Mouse (Mus musculus) gastrocnemius, postnatal 4 days (tissue): ENCODE results near the gene Tmem9b. TPM values are rescaled to one million over a fixed set of nuclear protein-coding genes. Genes with fewer than 3 reads are reported as not detected.

Experiments
- DNase-seq, 2 experiments: peaks; one replicate each; pipeline ENCODE4 v3.0.0; 2021 to 2022; ENCODE audit warnings: low spot score in 2 of 2, mixed read lengths in 2 of 2
- long read RNA-seq, 2 experiments: library from polyadenylated mRNA; stranded (forward); transcript quantifications; one replicate each; pipeline ENCODE4 v2.0.0; 2021
- total RNA-seq, 2 experiments: library from RNA; stranded (reverse); gene quantifications; 2 replicates each; pipeline ENCODE4 v1.2.3; 2021

Gene Tmem9b
- total RNA-seq: 10 to 100 TPM; 22.5 to 24.4 TPM
- long read RNA-seq, experiment 1, transcript Tmem9b-201 (5 exons, 1,703 nt): major isoform, 67 of 73 reads
- long read RNA-seq, experiment 1, partial matches to known transcripts: 5 of 73 reads
- long read RNA-seq, experiment 1, other reads (novel, unspliced or antisense): 1 of 73 reads
- long read RNA-seq, experiment 2, transcript Tmem9b-201 (5 exons, 1,703 nt): major isoform, 63 of 77 reads
- long read RNA-seq, experiment 2, partial matches to known transcripts: 9 of 77 reads
- long read RNA-seq, experiment 2, other reads (novel, unspliced or antisense): 5 of 77 reads

GRCm38 (mm10) chr7:109752008-109752925 lies at the start of gene Tmem9b:
Gene Tmem9b (minus strand): TSS chr7:109752875.
- peak; percentile 78 to 82 for DNase-seq

GRCm38 (mm10) chr7:109800626-109801025 lies 48.0 kb upstream of the Tmem9b start:
- no peak for DNase-seq

DNA sequence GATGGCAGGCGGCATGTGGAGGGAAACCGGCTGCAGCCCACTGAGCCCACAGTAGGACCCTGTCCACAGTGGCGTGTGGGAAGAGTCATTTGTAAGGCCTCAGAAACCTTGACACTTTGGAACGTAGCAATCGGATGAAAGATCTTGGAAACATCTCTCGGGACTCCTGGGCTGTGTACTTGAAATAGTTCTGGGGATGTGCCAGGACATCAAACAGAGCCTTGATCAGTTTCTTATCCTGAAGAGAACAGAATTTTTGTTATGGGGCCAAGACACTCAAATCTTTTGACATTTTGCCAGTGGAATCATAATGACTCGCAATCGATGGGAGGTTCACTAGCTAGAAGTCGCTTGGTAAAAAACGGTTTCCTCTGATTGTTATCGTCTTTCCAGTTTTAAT lies 46.5 kb upstream of the Tmem9b start:
- no peak for DNase-seq

DNA sequence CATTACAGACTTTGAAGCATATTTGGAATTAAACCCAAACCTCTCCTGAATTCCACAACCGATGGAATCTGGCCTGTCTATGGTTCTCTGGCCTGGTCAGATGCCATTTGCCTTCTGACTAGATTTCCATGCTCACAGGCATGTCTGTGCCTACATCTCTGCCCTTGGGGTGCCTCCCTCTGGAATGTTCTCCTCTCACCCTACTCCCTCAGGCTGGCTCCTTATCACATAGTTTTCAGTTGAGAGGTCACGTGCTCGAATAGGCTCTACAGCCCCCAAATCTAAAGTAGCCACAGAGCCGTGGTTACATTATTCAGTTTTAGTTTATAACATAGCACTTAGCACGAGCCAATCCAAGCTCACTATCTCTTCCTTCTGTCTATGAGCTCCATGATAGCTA lies 42.9 kb upstream of the Tmem9b start:
- no peak for DNase-seq

GRCm38 (mm10) chr7:109794556-109794955 lies 41.9 kb upstream of the Tmem9b start:
- no peak for DNase-seq

GRCm38 (mm10) chr7:109792759-109793158 lies 40.1 kb upstream of the Tmem9b start:
- DNase-seq: peak in 1 of 2 experiments; percentile 36

GRCm38 (mm10) chr7:109790818-109791217 lies 38.1 kb upstream of the Tmem9b start:
- DNase-seq: no peak

DNA sequence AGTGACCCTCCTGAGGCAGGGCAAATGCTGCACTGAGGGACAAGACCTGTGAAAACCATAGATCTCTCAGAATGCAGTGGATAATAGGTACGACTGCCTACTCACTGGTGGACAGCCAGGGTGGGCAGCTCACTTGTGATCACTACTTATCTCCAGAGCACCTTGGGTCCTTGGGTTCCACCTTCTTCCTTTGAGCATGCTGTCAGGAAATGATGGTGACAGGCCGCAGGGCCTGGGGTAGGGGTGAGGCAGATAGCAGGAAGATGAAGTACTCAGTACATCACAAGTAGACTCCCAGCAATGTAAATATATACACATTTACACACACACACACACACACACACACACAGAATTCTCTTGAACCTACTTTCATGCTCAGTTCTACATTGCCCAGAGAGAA lies 35.2 kb upstream of the Tmem9b start:
- DNase-seq: no peak

DNA sequence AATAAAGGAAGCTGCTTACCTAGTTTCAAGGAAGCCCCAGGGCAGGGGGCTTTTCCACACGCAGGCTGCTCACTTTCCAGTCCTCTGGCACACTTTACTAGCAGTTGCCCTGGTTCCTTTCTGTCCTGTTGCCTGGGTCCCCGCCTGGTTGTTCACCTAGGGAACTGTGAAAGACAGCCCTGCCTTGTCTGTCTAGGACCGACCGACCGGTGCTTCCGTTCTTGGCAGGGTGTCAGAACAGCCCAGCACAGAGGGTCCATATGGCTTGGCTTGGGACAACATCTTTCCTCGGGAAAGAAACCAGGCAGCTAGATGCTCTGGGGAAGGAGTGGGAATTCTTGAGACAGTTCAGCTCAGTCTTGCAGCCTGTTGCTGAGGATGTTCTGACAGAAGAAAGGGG lies 30.6 kb upstream of the Tmem9b start:
- no peak for DNase-seq

- DNase-seq: peak; percentile 30 to 59
These were observed 29.0 kb upstream of the Tmem9b start, which contains the start of gene Nrip3 for GRCm38 (mm10) chr7:109781470-109782203. Gene Nrip3 (minus strand): TSS chr7:109782025.

GRCm38 (mm10) chr7:109781087-109781469 lies 28.4 kb upstream of the Tmem9b start:
- peak in 1 of 2 experiments; percentile 20 for DNase-seq

DNA sequence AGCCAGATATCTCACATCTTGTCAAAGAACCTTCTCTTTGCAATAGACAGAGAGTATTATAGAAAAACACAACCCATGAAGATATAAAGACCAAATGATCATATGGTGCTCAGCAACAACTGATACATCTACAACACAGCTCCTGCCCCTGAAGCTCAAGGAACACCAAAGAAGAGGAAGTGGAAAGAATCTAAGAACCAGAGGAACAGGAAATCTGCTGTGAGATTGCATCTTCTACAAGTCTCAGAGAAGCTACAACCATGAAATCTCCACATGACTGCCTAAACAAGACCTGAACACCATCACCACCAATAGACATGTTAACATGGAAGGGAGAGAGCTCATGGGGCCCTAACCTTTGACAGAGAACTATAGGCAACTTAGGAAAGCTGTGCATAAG lies 19.6 kb upstream of the Tmem9b start:
- no peak for DNase-seq

- DNase-seq: no peak
These were observed 16.2 kb upstream of the Tmem9b start for GRCm38 (mm10) chr7:109768699-109769383.

GRCm38 (mm10) chr7:109767575-109768350 lies 15.1 kb upstream of the Tmem9b start:
- DNase-seq: no peak

- DNase-seq: no peak
These were observed 11.3 kb upstream of the Tmem9b start for GRCm38 (mm10) chr7:109764009-109764408.

GRCm38 (mm10) chr7:109756291-109756690 lies 3.6 kb upstream of the Tmem9b start:
- DNase-seq: no peak

GRCm38 (mm10) chr7:109754034-109754433 lies 1.4 kb upstream of the Tmem9b start:
- no peak for DNase-seq

- no peak for DNase-seq
These were observed 1.2 kb downstream of the Tmem9b start for GRCm38 (mm10) chr7:109751427-109752007.

GRCm38 (mm10) chr7:109747747-109748146 lies 4.9 kb downstream of the Tmem9b start:
- DNase-seq: no peak

- no peak for DNase-seq
These were observed 11.0 kb downstream of the Tmem9b start for GRCm38 (mm10) chr7:109741703-109742102.
